Mouse (Mus musculus): ENCODE data around the gene Nfu1.

- no peak for TF ChIP-seq CTCF (IDR thresholded peaks at IDR 0.05; ENCODE audit: insufficient read depth, low read length)
- no peak for TF ChIP-seq POLR2A (IDR thresholded peaks at IDR 0.05; ENCODE audit: borderline replicate concordance, extremely low read depth, low read depth, low read length)
Observed at GRCm38 (mm10) chr6:87069195-87069900, 60.3 kb downstream of the Nfu1 start.

All from lung, adult 2 months (tissue).